Mouse (Mus musculus) erythroblast, embryonic 14.5 days (primary cell): ENCODE measurements around the gene Nostrin.

ENCODE experiments used
- GATA1 ChIP-seq: IDR thresholded peaks from 2 replicates; pipeline ENCODE4 v1.6.1; 2012; ENCODE audit warnings: low read length, inconsistent platforms, mixed read lengths
- TAL1 ChIP-seq: IDR thresholded peaks from 3 replicates; pipeline ENCODE4 v1.6.1; 2012; ENCODE audit warnings: low read length, inconsistent platforms, mixed read lengths

- no peak for TF ChIP-seq GATA1
- no peak for TF ChIP-seq TAL1
Observed at GRCm38 (mm10) chr2:69222815-69223214, 87.2 kb downstream of the Nostrin start.
